Mouse (Mus musculus) hindbrain, embryonic 16.5 days (tissue): ENCODE data around the gene Zyg11a. TPM values are rescaled to one million over a fixed set of nuclear protein-coding genes. Genes with fewer than 3 reads are reported as not detected.
"Not testable (repeated sequence)": the region's sequence is repeated elsewhere in the genome, so short reads cannot be mapped to it uniquely, and the experiment has no call there.

Experiments used
- ATAC-seq: fragments of 200-750 bp; cut with Nextera tagmentation; 2 replicates; pipeline ENCODE4 v1.8.0; 2017; ENCODE audit warnings: moderate TSS enrichment, moderate library complexity
- H3K27ac ChIP-seq: fragments of 300-500 bp; sonication (generic); 2 replicates; pipeline ENCODE4 v1.5.1; 2014; ENCODE audit warnings: low read depth, mild to moderate bottlenecking, control low read depth, low read length, moderate library complexity
- H3K27me3 ChIP-seq: fragments of 300-500 bp; sonication (generic); replicated peaks from 2 replicates; pipeline ENCODE4 v1.6.1; 2014; ENCODE audit warnings: low read length; ENCODE audit not compliant: control insufficient read depth, insufficient read depth
- H3K36me3 ChIP-seq: fragments of 300-500 bp; sonication (generic); 2 replicates; pipeline ENCODE4 v1.6.1; 2014; ENCODE audit warnings: mild to moderate bottlenecking, low read length, moderate library complexity, mixed read lengths; ENCODE audit not compliant: control insufficient read depth, insufficient read depth
- H3K4me1 ChIP-seq: fragments of 300-500 bp; sonication (generic); 2 replicates; pipeline ENCODE4 v1.6.1; 2014; ENCODE audit warnings: low read depth, low read length; ENCODE audit not compliant: control insufficient read depth, insufficient read depth
- H3K4me2 ChIP-seq: fragments of 300-500 bp; sonication (generic); 2 replicates; pipeline ENCODE4 v1.6.1; 2014; ENCODE audit warnings: mild to moderate bottlenecking, low read length, control low read depth, moderate library complexity
- H3K4me3 ChIP-seq: fragments of 300-500 bp; sonication (generic); 2 replicates; pipeline ENCODE4 v1.5.1; 2014; ENCODE audit warnings: mild to moderate bottlenecking, low read length, control low read depth, moderate library complexity
- H3K9ac ChIP-seq: fragments of 300-500 bp; sonication (generic); 2 replicates; pipeline ENCODE4 v1.6.1; 2014; ENCODE audit warnings: low read depth, mild to moderate bottlenecking, control low read depth, low read length, moderate library complexity
- H3K9me3 ChIP-seq: fragments of 300-500 bp; sonication (generic); 2 replicates; pipeline ENCODE4 v1.6.1; 2014; ENCODE audit warnings: mild to moderate bottlenecking, low read length, moderate library complexity; ENCODE audit not compliant: control insufficient read depth
- WGBS: fragments of 180-500 bp; shearing (Covaris S2); extraction: QIAGEN DNeasy Blood & Tissue Kit; methylation state at CpG from one replicate; pipeline ENCODE4 v1.1.7; 2014; 5-methylcytosine and 5-hydroxymethylcytosine counted together
- polyA plus RNA-seq: library from polyadenylated mRNA; unstranded; fragments of >200 nt; fragmentation: Nextera tagmentation; extraction: Ambion mirVana; gene quantifications from 2 replicates; pipeline ENCODE4 v1.2.1, GENCODE M21; 2015

The Zyg11a gene
- polyA plus RNA-seq, 1 experiment from 2014 or later: 0.15 TPM

GRCm38 (mm10) chr4:108163291-108163690, 54.6 kb downstream of the Zyg11a start:
- no peak overlapping the region for H3K4me2 ChIP-seq
- ATAC-seq: no peak
- no peak overlapping the region for H3K4me3 ChIP-seq
- WGBS: 92% methylated on average over 3 of the region's 3 CpGs
- H3K36me3 ChIP-seq: no peaks in the 10 kb centered on the region
- H3K9me3 ChIP-seq: no peaks in the 10 kb centered on the region
- no peak overlapping the region for H3K9ac ChIP-seq
- no peak overlapping the region for H3K27ac ChIP-seq
- peaks cover 3% of the 10 kb centered on the region; the same call in 1 of the 2 replicates for H3K4me1 ChIP-seq
- H3K27me3 ChIP-seq: no peaks in the 10 kb centered on the region; the same call in 1 of the 2 replicates

GRCm38 (mm10) chr4:108161936-108162335, 55.9 kb downstream of the Zyg11a start:
- Histone ChIP-seq H3K27me3 (no peaks in the 10 kb centered on the region; the same call in 1 of the 2 replicates), H3K9me3 (peaks cover 2% of the 10 kb centered on the region; the same call in 1 of the 2 replicates), H3K4me2 (no peak overlapping the region), H3K4me3 (no peak overlapping the region), H3K27ac (no peak overlapping the region), H3K4me1 (peaks cover 3% of the 10 kb centered on the region; the same call in 1 of the 2 replicates), H3K9ac (no peak overlapping the region), H3K36me3 (no peaks in the 10 kb centered on the region)
- ATAC-seq: no peak
- WGBS: 93% methylated on average over 8 of the region's 8 CpGs

DNA sequence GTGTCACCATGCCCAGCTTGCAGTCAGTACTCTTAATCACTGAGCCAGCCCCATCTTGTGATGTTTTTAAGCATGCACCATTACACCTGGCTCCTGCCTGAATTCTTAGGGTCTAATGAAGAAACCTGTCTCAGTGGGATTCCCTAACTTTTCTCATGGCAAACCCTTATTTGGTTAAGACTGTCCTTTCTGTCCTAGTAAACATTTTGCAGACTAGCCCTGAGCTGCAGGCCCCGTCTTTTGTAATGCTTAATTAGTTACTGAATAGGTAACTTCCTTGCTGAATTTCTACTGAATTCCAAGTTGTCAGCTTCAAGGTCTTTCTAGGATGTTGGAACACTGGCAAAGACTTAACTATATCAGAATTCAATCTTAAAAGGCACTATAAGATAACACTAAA, 62.7 kb downstream of the Zyg11a start:
- H3K27me3 ChIP-seq, H3K9ac ChIP-seq, H3K4me1 ChIP-seq, H3K9me3 ChIP-seq, H3K36me3 ChIP-seq, H3K4me2 ChIP-seq, H3K4me3 ChIP-seq, ATAC-seq, H3K27ac ChIP-seq: not testable (repeated sequence)
- 87% methylated on average over 1 of the region's 1 CpGs for WGBS

- 43% methylated on average over 3 of the region's 3 CpGs for WGBS
- H3K36me3 ChIP-seq, H3K27ac ChIP-seq, H3K4me3 ChIP-seq, H3K9ac ChIP-seq, ATAC-seq, H3K4me2 ChIP-seq, H3K9me3 ChIP-seq, H3K4me1 ChIP-seq, H3K27me3 ChIP-seq: not testable (repeated sequence)
Measured at GRCm38 (mm10) chr4:108145554-108145953, 72.3 kb downstream of the Zyg11a start.

DNA sequence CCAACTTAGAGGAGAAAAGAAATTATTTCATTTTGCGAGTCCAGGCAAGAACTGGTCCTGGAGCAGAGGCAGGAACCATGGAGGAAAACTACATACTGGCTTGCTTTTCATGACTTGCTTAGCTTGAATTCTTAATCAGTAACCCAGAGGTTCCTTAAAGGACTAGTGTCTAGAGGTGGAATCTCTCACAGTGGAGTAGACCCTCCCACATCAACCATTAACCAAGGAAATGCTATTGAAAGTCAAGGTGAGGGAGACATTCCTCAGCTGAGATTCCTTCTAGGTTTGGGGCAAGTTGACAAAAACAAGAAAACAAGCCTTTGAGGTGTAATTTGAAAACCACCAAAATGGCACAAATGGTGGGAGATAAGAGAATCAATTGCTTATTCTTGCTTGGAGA, 73.0 kb downstream of the Zyg11a start, which contains the start of gene Scp2:
Scp2 (minus strand) TSS at position 119 of the 400 bp plus-strand sequence.
- Histone ChIP-seq H3K4me3 (no peak within 1 kb of the TSS), H3K9me3 (no peaks in the 10 kb centered on the region), H3K36me3 (no peaks in the 10 kb centered on the region), H3K4me2 (no peak within 1 kb of the TSS), H3K4me1 (no peaks in the 10 kb centered on the region), H3K27ac (no peak within 1 kb of the TSS), H3K9ac (no peak within 1 kb of the TSS), H3K27me3 (no peaks in the 10 kb centered on the region)
- ATAC-seq: no peak
- WGBS: 98% methylated on average over 1 of the region's 1 CpGs

DNA sequence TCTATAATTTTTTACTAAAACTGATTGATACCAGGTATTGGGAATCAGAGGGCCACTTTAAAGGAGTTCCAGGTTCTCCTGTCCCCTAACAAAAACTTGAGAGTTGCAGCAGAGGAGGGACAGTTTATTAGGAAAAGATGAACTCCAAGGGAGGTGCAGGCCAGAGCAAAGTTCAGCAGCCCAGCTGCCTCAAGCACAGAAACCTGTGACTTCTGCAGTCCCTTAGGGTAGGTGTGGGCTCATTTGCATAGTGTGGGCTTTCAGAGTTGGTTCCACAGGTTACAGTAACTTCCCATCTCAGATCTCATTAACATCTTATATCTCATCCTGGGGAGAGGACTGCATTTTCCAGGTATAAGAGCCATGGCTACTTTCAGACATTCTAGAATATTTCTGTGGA, 74.1 kb downstream of the Zyg11a start:
- ATAC-seq: no peak
- Histone ChIP-seq H3K36me3 (no peaks in the 10 kb centered on the region), H3K4me3 (no peak overlapping the region), H3K27me3 (no peaks in the 10 kb centered on the region), H3K9me3 (no peaks in the 10 kb centered on the region), H3K4me2 (no peak overlapping the region), H3K27ac (no peak overlapping the region), H3K4me1 (no peaks in the 10 kb centered on the region), H3K9ac (no peak overlapping the region)

- H3K27me3 ChIP-seq, H3K4me1 ChIP-seq, H3K27ac ChIP-seq, H3K36me3 ChIP-seq, ATAC-seq, H3K4me2 ChIP-seq, H3K4me3 ChIP-seq, H3K9me3 ChIP-seq, H3K9ac ChIP-seq: not testable (repeated sequence)
- WGBS: 97% methylated on average over 2 of the region's 2 CpGs
Measured at GRCm38 (mm10) chr4:108143178-108143577, 74.7 kb downstream of the Zyg11a start.

- H3K4me3 ChIP-seq: no peak overlapping the region
- no peak for ATAC-seq
- H3K9me3 ChIP-seq: no peaks in the 10 kb centered on the region
- H3K27me3 ChIP-seq: no peaks in the 10 kb centered on the region
- H3K36me3 ChIP-seq: no peaks in the 10 kb centered on the region
- no peak overlapping the region for H3K4me2 ChIP-seq
- WGBS: 90% methylated on average over 5 of the region's 5 CpGs
- no peak overlapping the region for H3K27ac ChIP-seq
- H3K9ac ChIP-seq: no peak overlapping the region
- H3K4me1 ChIP-seq: no peaks in the 10 kb centered on the region
Measured at GRCm38 (mm10) chr4:108136938-108137337, 80.9 kb downstream of the Zyg11a start.
